Mouse (Mus musculus): ENCODE measurements around the gene Rac1. TPM values are rescaled to one million over a fixed set of nuclear protein-coding genes. Genes with fewer than 3 reads are reported as not detected.

Gene Rac1
- polyA plus RNA-seq, 1 experiment from 2014 or later: 413 TPM

- no peak overlapping the region for H3K4me2 ChIP-seq (replicated peaks; ENCODE audit: low read depth)
- no peak overlapping the region for H3K27ac ChIP-seq (ENCODE audit: low read depth, low read length)
- peaks cover 36% of the 10 kb centered on the region for H3K36me3 ChIP-seq (ENCODE audit: control insufficient read depth, insufficient read depth)
- H3K4me1 ChIP-seq (replicated peaks; ENCODE audit: control insufficient read depth, insufficient read depth, low read length): no peaks in the 10 kb centered on the region
- H3K9me3 ChIP-seq (ENCODE audit: control insufficient read depth): no peaks in the 10 kb centered on the region
- H3K9ac ChIP-seq (ENCODE audit: low read depth, low read length): no peak overlapping the region
- WGBS: 88% methylated on average over 10 of the region's 10 CpGs
- TF ChIP-seq CTCF (IDR thresholded peaks at IDR 0.05; ENCODE audit: low read depth): no peak
- H3K4me3 ChIP-seq (ENCODE audit: low read depth, low read length): no peak overlapping the region
- H3K27me3 ChIP-seq (replicated peaks; ENCODE audit: control insufficient read depth, insufficient read depth, low read length): no peaks in the 10 kb centered on the region
- no peak for ATAC-seq
Observed at GRCm38 (mm10) chr5:143493163-143493562, 34.7 kb downstream of the Rac1 start.

DNA sequence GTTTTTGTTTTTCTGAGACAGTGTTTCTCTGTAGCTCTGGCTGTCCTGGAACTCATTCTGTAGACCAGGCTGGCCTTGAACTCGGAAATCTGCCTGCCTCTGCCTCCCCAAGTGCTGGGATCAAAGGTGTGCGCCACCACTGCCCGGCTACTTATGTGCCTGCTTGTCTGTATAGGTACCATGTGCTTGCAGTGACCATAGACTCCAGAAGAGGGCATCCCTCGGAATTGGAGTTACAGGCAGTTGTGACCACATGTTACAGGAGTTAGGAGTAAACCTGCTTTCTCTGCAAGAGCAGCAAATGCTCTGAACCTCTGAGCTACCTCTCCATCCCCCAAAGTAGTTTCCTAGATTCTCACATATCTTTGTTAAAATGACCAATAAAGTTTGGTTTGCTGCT lies 36.1 kb downstream of the Rac1 start:
- Histone ChIP-seq H3K36me3 (ENCODE audit: control insufficient read depth, insufficient read depth) (peaks cover 43% of the 10 kb centered on the region), H3K4me2 (replicated peaks; ENCODE audit: low read depth) (no peak overlapping the region), H3K4me3 (ENCODE audit: low read depth, low read length) (no peak overlapping the region), H3K9me3 (ENCODE audit: control insufficient read depth) (no peaks in the 10 kb centered on the region), H3K9ac (ENCODE audit: low read depth, low read length) (no peak overlapping the region), H3K27ac (ENCODE audit: low read depth, low read length) (no peak overlapping the region), H3K27me3 (replicated peaks; ENCODE audit: control insufficient read depth, insufficient read depth, low read length) (no peaks in the 10 kb centered on the region), H3K4me1 (replicated peaks; ENCODE audit: control insufficient read depth, insufficient read depth, low read length) (no peaks in the 10 kb centered on the region)
- peak; percentile 38 for TF ChIP-seq CTCF (IDR thresholded peaks at IDR 0.05; ENCODE audit: low read depth)
- WGBS: 93% methylated on average over 4 of the region's 4 CpGs
- ATAC-seq: no peak

DNA sequence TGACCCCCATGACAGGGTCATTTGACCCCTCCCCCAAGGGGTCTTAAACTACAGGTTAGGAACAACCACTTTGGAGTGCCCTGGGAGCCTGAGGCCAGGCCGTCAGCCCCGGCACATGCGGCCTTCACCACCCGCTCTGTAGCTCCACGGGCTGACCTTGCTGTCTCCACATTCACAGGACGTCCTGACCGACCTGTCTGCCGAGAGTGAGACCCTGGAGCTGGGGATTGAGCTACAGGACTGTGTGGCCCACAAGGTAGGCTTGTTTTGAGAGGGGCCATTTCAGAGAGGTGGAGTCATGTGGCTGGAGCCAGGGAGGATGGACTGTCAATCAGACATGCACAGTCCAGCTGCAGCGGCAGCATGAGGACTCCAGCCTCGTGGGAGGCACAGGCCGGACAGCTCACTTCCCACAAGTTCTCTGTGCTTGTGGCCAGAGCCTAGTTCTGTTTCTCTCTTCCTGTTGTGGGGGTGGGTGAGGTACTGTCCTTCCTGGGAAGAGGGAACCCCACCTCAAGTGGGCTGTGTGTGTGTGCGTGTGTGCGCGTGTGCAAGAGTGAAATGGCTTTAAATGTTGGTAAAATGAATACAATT lies 38.0 kb downstream of the Rac1 start:
- Histone ChIP-seq H3K4me1 (replicated peaks; ENCODE audit: control insufficient read depth, insufficient read depth, low read length) (no peaks in the 10 kb centered on the region), H3K27me3 (replicated peaks; ENCODE audit: control insufficient read depth, insufficient read depth, low read length) (no peaks in the 10 kb centered on the region), H3K9ac (ENCODE audit: low read depth, low read length) (no peak overlapping the region), H3K9me3 (ENCODE audit: control insufficient read depth) (no peaks in the 10 kb centered on the region), H3K4me3 (ENCODE audit: low read depth, low read length) (no peak overlapping the region), H3K27ac (ENCODE audit: low read depth, low read length) (no peak overlapping the region), H3K36me3 (ENCODE audit: control insufficient read depth, insufficient read depth) (peaks cover 49% of the 10 kb centered on the region), H3K4me2 (replicated peaks; ENCODE audit: low read depth) (no peak overlapping the region)
- no peak for ATAC-seq
- TF ChIP-seq CTCF (IDR thresholded peaks at IDR 0.05; ENCODE audit: low read depth): no peak
- WGBS: 81% methylated on average over 14 of the region's 14 CpGs

DNA sequence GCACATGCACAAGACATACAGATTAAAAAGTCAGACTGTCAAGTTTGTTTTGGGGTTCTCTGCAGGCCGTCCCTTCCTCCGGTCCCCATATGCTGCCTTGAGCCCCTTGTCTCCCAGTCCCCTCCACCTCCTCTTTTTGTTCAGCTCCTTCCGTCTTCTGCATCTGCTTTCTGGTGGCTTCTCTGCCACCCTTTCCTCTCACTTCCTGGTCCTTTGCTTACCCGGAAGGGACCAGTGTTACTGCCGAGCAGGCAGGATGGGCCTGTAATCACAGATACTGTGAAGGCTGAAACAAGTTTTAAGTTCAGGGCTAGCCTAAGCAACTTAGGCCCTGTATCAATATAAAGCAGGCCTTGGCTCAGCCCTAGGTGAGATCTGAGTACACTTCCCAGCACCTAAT lies 39.8 kb downstream of the Rac1 start:
- no peaks in the 10 kb centered on the region for H3K4me1 ChIP-seq (replicated peaks; ENCODE audit: control insufficient read depth, insufficient read depth, low read length)
- TF ChIP-seq CTCF (IDR thresholded peaks at IDR 0.05; ENCODE audit: low read depth): no peak
- H3K9me3 ChIP-seq (ENCODE audit: control insufficient read depth): no peaks in the 10 kb centered on the region
- H3K9ac ChIP-seq (ENCODE audit: low read depth, low read length): no peak overlapping the region
- no peaks in the 10 kb centered on the region for H3K27me3 ChIP-seq (replicated peaks; ENCODE audit: control insufficient read depth, insufficient read depth, low read length)
- no peak for ATAC-seq
- peaks cover 56% of the 10 kb centered on the region for H3K36me3 ChIP-seq (ENCODE audit: control insufficient read depth, insufficient read depth)
- H3K4me2 ChIP-seq (replicated peaks; ENCODE audit: low read depth): no peak overlapping the region
- no peak overlapping the region for H3K27ac ChIP-seq (ENCODE audit: low read depth, low read length)
- 89% methylated on average over 5 of the region's 5 CpGs for WGBS
- H3K4me3 ChIP-seq (ENCODE audit: low read depth, low read length): no peak overlapping the region

GRCm38 (mm10) chr5:143487193-143487592 lies 40.6 kb downstream of the Rac1 start:
- H3K4me3 ChIP-seq (ENCODE audit: low read depth, low read length): no peak overlapping the region
- H3K9ac ChIP-seq (ENCODE audit: low read depth, low read length): no peak overlapping the region
- H3K27me3 ChIP-seq (replicated peaks; ENCODE audit: control insufficient read depth, insufficient read depth, low read length): no peaks in the 10 kb centered on the region
- H3K27ac ChIP-seq (ENCODE audit: low read depth, low read length): no peak overlapping the region
- peaks cover 64% of the 10 kb centered on the region for H3K36me3 ChIP-seq (ENCODE audit: control insufficient read depth, insufficient read depth)
- no peak overlapping the region for H3K4me2 ChIP-seq (replicated peaks; ENCODE audit: low read depth)
- no peak for TF ChIP-seq CTCF (IDR thresholded peaks at IDR 0.05; ENCODE audit: low read depth)
- WGBS: 86% methylated on average over 10 of the region's 10 CpGs
- H3K4me1 ChIP-seq (replicated peaks; ENCODE audit: control insufficient read depth, insufficient read depth, low read length): no peaks in the 10 kb centered on the region
- ATAC-seq: no peak
- no peaks in the 10 kb centered on the region for H3K9me3 ChIP-seq (ENCODE audit: control insufficient read depth)

GRCm38 (mm10) chr5:143484955-143485354 lies 42.9 kb downstream of the Rac1 start:
- no peak overlapping the region for H3K4me3 ChIP-seq (ENCODE audit: low read depth, low read length)
- H3K27me3 ChIP-seq (replicated peaks; ENCODE audit: control insufficient read depth, insufficient read depth, low read length): no peaks in the 10 kb centered on the region
- H3K4me1 ChIP-seq (replicated peaks; ENCODE audit: control insufficient read depth, insufficient read depth, low read length): no peaks in the 10 kb centered on the region
- H3K27ac ChIP-seq (ENCODE audit: low read depth, low read length): no peak overlapping the region
- whole genome bisulfite sequencing: 87% methylated on average over 5 of the region's 5 CpGs
- peaks cover 67% of the 10 kb centered on the region for H3K36me3 ChIP-seq (ENCODE audit: control insufficient read depth, insufficient read depth)
- no peak overlapping the region for H3K4me2 ChIP-seq (replicated peaks; ENCODE audit: low read depth)
- no peaks in the 10 kb centered on the region for H3K9me3 ChIP-seq (ENCODE audit: control insufficient read depth)
- no peak overlapping the region for H3K9ac ChIP-seq (ENCODE audit: low read depth, low read length)
- no peak for TF ChIP-seq CTCF (IDR thresholded peaks at IDR 0.05; ENCODE audit: low read depth)
- ATAC-seq: no peak

- Histone ChIP-seq H3K9ac (ENCODE audit: low read depth, low read length) (no peak overlapping the region), H3K4me1 (replicated peaks; ENCODE audit: control insufficient read depth, insufficient read depth, low read length) (no peaks in the 10 kb centered on the region), H3K9me3 (ENCODE audit: control insufficient read depth) (no peaks in the 10 kb centered on the region), H3K4me2 (replicated peaks; ENCODE audit: low read depth) (no peak overlapping the region), H3K27ac (ENCODE audit: low read depth, low read length) (no peak overlapping the region), H3K4me3 (ENCODE audit: low read depth, low read length) (no peak overlapping the region), H3K27me3 (replicated peaks; ENCODE audit: control insufficient read depth, insufficient read depth, low read length) (no peaks in the 10 kb centered on the region), H3K36me3 (ENCODE audit: control insufficient read depth, insufficient read depth) (peaks cover 74% of the 10 kb centered on the region)
- TF ChIP-seq CTCF (IDR thresholded peaks at IDR 0.05; ENCODE audit: low read depth): no peak
- WGBS: 71% methylated on average over 3 of the region's 3 CpGs
- no peak for ATAC-seq
Observed at GRCm38 (mm10) chr5:143477901-143478300, 49.9 kb downstream of the Rac1 start.

All from intestine, postnatal 0 days (tissue).